ENCODE assay signal across 9 mouse cellular contexts in the genomic region with DNA sequence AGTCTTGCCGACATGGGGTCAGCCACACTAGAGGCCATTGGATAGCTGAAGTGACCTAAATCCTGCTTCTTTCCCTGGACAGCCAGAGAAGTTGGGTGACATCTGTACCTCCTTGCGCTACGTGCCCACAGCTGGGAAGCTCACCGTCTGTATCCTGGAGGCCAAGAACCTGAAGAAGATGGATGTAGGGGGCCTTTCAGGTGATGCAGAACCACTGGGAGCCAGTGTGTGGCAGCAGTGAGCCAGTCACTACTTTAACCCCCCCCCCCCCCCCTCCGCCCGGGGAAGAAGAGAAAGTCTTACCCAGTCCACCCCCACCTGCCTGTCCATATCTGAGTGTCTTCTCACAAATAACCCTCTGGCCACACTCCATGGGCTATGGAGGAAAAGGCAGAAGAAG.
DNase-seq lines count a peak whose midpoint lies in the region; ATAC-seq and TF ChIP-seq lines count a peak whose summit lies in the region.
"Had no signal": no experiment of that assay in that cellular context is flagged by ENCODE, and none has a peak within 500 bp of the region (broad histone marks: within the 10 kb centered on the region; RNA-seq: fewer than 3 reads in every experiment).

No protein-coding gene starts in this region.

- H3K9ac ChIP-seq in lung, embryonic 14.5 days, result no peak overlapping the region
- H3K9ac ChIP-seq in hindbrain, embryonic 16.5 days (ENCODE audit: low read depth, low read length), result no peak overlapping the region
- H3K9ac ChIP-seq: midbrain, embryonic 12.5 days had no signal

- ATAC-seq in cerebellum, adult (ENCODE audit: insufficient number of reproducible peaks, low FRiP score, low TSS enrichment), result no peak
- no peak for ATAC-seq in lung, embryonic 14.5 days (ENCODE audit: insufficient read depth)
- ATAC-seq in hindbrain, embryonic 16.5 days, result no peak

- WGBS in lung, embryonic 14.5 days, result 45% methylated on average over 5 of the region's 6 CpGs
- 57% methylated on average over 6 of the region's 6 CpGs for WGBS in hindbrain, embryonic 16.5 days

- H3K4me3 ChIP-seq in lung, embryonic 14.5 days (ENCODE audit: low read depth, low read length), result no peak overlapping the region
- H3K4me3 ChIP-seq in hindbrain, embryonic 16.5 days (ENCODE audit: low read length), result no peak overlapping the region
- H3K4me3 ChIP-seq: midbrain, embryonic 12.5 days had no signal

- no peaks in the 10 kb centered on the region for H3K9me3 ChIP-seq in lung, embryonic 14.5 days (ENCODE audit: low read depth, low read length)
- no peaks in the 10 kb centered on the region for H3K9me3 ChIP-seq in hindbrain, embryonic 16.5 days (ENCODE audit: control insufficient read depth, low read length)
- H3K9me3 ChIP-seq: midbrain, embryonic 12.5 days had no signal

- peak; percentile 57 to 68 for DNase-seq in cerebellum, postnatal 10 days
- peak; percentile 61 for DNase-seq in lung, embryonic 14.5 days
- no peak for DNase-seq in lung, postnatal 25 days (ENCODE audit: low spot score)
- peak; percentile 29 for DNase-seq in embryo, embryonic 10 days (ENCODE audit: low spot score)
- peak; percentile 44 for DNase-seq in naive thymus-derived CD4-positive, alpha-beta T cell, adult 2 months (ENCODE audit: low read depth)
- DNase-seq in layer of hippocampus, postnatal 14 days (ENCODE audit: low spot score in 2 of 2), result no peak

- H3K27ac ChIP-seq in lung, embryonic 14.5 days (ENCODE audit: low read depth), result no peak overlapping the region
- no peak overlapping the region for H3K27ac ChIP-seq in hindbrain, embryonic 16.5 days (ENCODE audit: low read depth, low read length)
- H3K27ac ChIP-seq: midbrain, embryonic 12.5 days had no signal

- TF ChIP-seq CTCF in lung, embryonic 14.5 days (IDR thresholded peaks at IDR 0.05; ENCODE audit: low read depth), result peak; percentile 62

- no peaks in the 10 kb centered on the region for H3K27me3 ChIP-seq in lung, embryonic 14.5 days (ENCODE audit: insufficient read depth, low read length)
- no peaks in the 10 kb centered on the region for H3K27me3 ChIP-seq in hindbrain, embryonic 16.5 days (replicated peaks; ENCODE audit: control insufficient read depth, insufficient read depth, low read length)
- H3K27me3 ChIP-seq: midbrain, embryonic 12.5 days had no signal

- peaks cover 21% of the 10 kb centered on the region for H3K4me1 ChIP-seq in lung, embryonic 14.5 days (ENCODE audit: insufficient read depth)
- H3K4me1 ChIP-seq in hindbrain, embryonic 16.5 days (ENCODE audit: control insufficient read depth, insufficient read depth, low read depth, low read length), result no peaks in the 10 kb centered on the region; the same call in 1 of the 2 replicates
- H3K4me1 ChIP-seq: midbrain, embryonic 12.5 days had no signal

- no peak overlapping the region for H3K4me2 ChIP-seq in lung, embryonic 14.5 days
- H3K4me2 ChIP-seq in hindbrain, embryonic 16.5 days (ENCODE audit: low read length), result no peak overlapping the region
- H3K4me2 ChIP-seq: midbrain, embryonic 12.5 days had no signal

- no peaks in the 10 kb centered on the region for H3K36me3 ChIP-seq in lung, embryonic 14.5 days (ENCODE audit: insufficient read depth)
- H3K36me3 ChIP-seq in hindbrain, embryonic 16.5 days (ENCODE audit: control insufficient read depth, insufficient read depth, low read length), result no peaks in the 10 kb centered on the region

Comparison
In these comparisons a context has a peak if more than half of its experiments do, and no peak if none do; other contexts are left out.
1. DNase-seq: peak in cerebellum, postnatal 10 days (2 of 2), lung, embryonic 14.5 days (single experiment), embryo, embryonic 10 days (single experiment) and naive thymus-derived CD4-positive, alpha-beta T cell, adult 2 months (single experiment); none in lung, postnatal 25 days (single experiment) and layer of hippocampus, postnatal 14 days (0 of 2).